Mouse (Mus musculus): ENCODE measurements around the gene Wipi2. TPM values are rescaled to one million over a fixed set of nuclear protein-coding genes. Genes with fewer than 3 reads are reported as not detected.

Wipi2 gene
- polyA plus RNA-seq, 1 experiment: 59.7 TPM

DNA sequence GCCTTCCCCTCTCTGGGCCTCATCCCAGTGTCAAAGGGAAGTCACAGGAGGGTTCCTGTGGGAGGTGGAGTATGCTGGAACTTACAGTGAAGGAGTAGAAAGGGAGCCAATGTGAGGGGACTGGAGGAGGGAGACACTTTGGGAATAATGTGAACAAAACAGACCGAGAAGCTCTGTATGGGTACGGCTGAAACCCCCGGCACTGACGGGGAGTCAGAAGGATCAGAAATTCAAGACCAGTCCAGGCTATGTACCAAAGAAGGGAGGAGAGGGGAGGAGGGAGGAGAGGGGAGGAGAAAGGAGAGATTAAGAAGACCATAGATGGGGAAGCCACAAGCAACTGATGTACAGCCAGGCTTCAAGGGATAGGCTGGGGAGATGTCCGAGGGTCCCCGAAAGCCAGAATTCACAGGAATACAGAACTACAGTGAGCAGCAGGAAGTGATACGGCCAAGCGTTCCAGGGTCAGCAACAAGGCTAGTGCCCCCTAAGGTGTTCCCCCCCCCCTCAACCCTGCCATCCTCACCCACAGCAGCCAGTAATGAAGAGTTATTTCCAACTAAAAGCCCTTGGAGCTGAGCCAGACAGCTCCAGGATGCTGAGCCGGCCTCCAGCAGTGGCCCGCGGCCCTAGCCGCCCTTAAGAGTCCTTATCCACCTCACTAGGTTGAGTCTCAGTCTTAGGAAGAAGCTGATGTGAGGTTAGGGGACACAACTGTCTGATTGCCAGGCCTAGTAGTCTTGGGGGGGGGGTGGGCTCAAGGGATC, 65.7 kb downstream of the Wipi2 start:
- no peak for DNase-seq (ENCODE audit: low read depth)

DNA sequence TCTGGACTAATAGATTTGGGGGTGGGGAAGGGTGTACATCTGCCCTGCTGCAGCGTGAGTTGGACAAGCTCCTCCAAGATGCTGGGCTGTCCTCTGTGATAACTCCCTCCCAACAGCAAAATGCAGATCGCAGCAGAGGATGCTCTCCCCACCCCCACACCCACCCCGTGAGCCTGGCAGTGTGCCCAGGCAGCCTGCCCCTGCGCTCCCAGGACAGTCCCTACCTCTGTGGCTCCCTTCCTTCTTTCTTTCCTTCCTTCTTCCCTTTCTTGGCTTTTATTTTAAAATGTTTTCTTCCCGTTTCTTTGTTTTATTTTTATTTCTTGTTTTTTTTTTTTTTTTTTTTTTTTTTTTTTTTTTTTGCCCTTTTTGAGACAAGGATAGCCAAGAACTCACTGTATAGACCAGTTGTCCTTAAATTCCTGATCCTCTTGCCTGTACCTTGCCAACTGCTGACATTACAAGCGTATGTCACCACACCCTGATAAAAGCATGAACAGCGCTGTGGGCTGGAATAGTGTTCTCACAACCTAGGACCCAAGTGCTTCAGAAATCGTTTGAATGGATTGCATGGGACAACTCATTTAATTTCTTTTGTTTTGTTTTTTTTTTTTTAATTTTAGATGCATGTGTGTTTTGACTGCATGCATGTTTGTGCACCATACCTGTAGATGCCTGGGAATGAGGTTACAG, 66.4 kb downstream of the Wipi2 start:
- no peak for DNase-seq (ENCODE audit: low read depth)

DNA sequence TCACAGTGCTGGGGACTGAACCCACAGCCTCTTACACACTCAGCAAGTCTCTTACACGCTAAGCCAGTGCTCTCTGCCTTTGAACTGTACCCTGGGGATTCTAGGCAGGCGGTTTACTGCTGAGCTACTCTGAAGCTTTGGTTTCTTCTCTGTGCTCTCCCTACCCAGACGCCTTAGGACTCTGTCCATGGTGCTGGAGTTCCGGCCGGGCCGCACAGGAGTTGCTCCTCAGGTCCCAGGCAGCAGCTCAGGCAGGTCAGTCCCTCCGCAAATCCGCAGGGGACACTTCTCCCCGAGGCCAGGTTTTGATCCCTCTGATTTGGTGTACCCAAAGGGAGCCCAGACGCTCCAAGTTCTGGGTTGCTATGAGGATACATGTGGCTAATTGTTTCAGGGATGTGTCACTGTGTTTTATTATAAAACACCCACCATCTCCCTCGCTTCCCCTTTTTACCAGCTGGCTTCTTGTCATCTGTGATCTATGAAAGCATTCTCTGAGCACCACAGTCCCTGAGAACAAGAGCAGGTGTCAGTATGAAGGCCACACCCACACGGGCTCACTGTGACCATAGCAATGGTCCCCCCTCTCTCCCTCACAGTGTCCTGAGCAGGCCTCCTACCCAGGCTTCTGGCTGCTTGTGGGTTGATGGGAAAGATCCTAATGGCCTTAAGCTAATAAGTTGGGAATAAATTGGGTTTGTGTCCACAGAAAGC, 67.3 kb downstream of the Wipi2 start:
- DNase-seq (ENCODE audit: low read depth): no peak

DNA sequence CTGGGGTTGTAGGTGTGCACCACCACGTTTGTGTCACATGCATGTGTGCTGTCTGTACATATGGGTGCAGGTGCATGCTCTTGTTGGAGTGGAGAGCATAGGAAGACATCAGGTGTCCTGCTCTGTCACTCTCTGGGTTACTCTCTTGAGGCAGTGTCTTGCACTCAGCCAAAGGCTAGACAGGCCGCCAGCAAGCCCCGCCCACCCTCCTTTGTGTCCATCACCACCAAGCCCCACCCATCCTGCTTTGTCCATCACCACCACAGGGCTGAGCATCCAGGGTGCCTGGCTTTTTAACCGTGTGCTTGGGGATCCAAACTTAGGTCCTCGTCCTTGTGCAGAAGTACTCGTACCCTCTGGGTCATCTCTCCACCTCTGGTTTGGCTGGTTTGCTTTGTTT, 68.8 kb downstream of the Wipi2 start:
- DNase-seq (ENCODE audit: low read depth): no peak

DNA sequence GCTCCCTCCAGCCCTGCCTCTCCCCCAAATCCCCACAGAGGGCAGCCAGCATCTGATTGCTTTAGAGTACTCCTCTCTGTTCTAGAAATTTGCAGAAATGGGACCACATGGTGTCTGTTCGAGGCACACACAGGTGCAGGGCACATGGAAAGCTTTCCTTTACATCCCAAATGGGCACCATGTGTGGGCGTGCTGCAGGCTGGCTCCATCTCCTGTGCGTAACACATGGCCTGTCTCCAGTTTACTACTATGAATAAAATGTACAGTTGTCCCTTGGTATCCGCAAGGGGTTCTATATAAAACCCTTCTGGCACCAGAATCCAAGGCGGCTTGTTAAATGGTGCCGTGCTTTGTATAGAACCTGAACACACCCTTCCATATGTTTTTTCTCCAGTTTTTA, 69.4 kb downstream of the Wipi2 start:
- no peak for DNase-seq (ENCODE audit: low read depth)

DNA sequence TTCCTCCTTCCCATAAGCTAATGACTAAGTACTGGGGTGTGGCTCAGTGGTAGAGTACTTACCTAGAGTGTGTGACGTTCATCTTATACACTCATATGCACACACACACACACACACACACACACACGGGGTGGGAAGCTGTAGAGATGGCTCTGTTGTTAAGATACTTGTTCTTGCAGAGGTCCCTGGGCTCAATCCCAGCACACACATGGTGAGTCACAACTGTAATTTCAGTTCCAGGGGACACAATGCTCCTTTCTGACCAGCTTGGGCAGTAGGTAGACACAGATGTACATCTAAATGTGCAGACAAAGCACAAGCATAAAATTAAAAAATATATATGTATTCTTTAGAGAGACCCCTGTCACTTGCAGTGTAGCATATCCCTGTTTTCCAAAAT, 70.2 kb downstream of the Wipi2 start:
- DNase-seq (ENCODE audit: low read depth): no peak

DNA sequence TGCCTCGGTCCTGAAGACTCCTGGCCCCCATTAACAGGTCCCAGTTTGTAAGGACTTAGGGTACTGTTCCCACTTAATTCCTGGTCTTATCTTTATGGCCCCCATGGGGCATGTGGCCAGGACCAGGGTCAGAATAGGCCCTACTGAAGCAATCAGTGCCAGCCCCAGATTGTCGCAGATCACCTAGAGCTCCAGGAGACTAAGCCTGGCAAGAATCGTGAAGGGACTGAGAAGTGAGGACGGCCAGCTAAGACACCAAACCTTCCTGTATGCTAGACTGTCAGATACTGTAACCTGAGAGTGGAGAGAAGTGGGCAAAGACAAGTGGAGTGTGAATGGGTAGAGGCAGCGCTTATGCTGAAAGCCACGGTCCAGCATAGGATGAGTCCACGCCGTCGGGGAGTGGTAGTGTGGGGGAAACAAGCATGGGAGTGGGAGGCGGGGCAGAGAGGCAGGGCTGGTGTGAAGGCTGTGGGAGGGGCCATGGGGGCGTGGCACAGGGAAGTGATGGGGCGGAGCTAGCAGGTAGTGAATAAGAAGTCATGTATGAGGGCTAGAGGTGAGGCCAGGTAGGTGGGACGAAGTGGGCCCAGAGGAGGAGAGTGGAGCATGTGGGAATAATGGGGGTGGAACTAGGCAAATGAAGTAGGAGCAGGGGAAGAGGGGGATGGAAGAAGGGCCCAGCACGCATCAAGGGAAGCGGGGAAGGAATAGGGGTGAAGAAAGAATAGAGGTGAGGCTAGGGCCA, 73.5 kb downstream of the Wipi2 start:
- DNase-seq (ENCODE audit: low read depth): no peak

DNA sequence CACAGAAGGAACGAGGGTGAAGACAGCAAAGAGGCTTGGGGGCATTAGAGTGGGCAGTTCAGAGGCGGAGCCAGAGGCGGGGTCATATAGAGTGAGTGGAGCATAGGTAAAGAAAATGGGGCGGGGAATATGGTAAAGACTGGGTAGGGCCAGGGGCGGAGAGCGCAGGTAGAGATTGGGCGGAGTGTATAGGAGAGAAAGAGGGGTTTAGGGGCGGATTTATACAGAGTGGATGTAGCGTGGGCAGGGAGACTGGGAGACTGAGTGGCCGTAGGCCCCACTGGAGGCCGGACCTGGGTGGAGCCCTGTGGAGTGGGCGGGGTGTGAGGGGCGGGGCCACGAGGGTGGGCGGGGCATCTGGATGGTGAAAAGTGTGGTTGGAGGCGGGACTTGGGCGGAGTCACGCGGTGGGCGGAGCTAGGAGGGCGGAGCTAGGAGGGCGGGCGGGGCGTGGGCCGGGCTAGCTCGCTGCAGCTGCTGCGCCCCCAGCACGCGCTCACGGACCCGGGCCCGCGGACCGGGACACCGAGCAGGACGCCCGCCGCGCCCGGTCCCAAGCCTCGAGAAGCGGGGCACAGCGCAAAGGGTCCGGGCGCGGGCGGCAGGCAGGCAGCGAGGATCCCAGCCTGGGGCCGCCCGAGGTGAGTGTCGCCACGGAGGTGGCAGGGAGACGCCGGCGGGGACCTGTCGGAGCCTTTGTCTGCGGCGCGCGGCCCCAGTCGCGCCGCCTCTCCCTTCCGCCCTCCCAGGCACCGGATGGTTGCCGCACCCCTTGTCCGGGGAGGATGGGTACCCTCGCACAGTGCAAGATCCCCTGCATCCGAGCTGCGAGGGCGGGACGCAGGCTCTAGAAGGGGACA, 74.4 kb downstream of the Wipi2 start:
- peak; percentile 9 for DNase-seq (ENCODE audit: low read depth)

DNA sequence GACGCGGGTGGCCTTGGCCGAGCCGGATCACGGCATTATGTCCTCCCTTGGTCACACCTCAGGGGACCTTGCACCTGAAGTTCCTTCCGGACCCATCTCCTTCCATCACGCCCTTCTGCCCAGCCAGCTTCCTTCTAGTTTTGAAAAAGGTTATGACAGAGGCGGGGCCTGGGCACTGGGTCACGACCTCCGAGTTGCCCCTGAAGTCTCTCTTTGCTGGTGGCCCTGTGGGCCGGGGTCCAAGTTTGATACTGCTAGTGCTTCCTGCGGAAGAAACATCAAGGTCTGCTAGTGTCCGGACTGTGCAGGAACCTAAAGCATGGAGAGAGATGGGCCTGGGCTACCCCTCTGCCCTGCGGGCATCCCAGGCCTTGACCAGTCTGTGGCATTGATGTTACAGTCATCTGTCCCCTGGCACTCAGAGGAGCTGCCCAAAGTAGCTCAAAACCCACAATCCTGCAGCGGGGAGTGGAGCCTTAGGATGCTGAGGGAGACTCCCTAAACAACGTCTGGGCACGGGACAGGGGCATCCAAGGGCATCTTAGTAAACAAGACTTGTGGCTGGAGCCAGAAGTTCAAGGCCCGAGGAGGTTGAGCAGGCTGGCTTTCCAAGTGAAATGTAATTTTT, 75.1 kb downstream of the Wipi2 start:
- DNase-seq (ENCODE audit: low read depth): no peak

DNA sequence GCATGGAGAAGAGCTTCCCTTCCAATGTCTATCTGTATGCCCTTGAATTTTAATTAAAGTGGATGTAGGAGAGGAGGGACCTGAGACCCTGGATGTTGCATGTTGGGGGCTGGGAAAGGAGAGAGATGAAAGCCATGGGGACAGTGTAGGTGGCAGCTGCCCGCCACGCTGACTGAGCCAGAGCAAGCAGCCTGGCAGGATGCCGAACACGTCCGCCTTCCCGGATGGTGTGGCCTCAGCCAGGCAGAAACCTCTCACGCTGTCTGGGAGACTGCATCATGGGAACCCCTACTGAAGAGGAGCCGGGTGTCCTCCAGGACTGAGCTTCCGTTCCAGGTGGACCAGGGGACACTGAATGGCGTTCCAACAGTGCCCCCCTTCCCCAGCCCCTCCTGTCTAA, 76.1 kb downstream of the Wipi2 start:
- no peak for DNase-seq (ENCODE audit: low read depth)

DNA sequence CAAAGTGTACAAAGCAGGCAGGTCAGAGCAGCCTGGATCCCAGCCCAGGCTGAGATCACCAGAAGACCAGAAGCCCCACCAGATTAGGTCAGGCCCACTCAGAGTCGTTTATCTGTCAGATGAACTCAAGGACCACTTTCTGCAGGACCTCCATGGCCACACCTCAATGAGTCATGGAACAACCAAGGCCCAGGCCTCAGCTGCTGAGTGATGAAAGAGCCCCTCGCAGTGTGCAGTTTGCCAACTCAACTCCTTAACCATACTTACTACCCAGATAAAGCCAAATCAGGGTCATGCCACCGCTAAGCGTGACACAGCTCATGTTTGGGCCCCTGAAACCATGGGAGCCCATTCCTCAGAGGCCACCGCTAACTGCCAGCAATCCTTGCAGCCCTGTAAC, 80.2 kb downstream of the Wipi2 start:
- DNase-seq (ENCODE audit: low read depth): no peak

DNA sequence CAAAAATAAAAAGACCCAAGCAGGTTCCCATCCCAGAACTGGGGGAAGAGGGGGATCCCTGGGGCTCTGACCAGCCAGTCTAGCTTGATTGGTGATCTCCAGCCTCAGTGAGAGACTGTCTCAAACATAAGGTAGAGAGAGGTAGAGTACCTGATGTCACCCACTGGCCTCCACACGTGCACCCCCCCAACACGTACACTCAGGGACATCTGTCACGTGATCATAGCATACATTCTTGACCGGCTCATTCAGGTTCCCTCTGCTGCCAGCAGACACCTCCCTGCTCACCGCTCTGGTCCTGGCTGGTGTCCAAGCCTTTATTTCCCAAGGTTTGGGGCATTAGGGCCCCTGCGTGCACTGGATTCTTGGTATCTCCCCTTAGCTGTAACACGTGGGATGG, 81.9 kb downstream of the Wipi2 start:
- no peak for DNase-seq (ENCODE audit: low read depth)

DNA sequence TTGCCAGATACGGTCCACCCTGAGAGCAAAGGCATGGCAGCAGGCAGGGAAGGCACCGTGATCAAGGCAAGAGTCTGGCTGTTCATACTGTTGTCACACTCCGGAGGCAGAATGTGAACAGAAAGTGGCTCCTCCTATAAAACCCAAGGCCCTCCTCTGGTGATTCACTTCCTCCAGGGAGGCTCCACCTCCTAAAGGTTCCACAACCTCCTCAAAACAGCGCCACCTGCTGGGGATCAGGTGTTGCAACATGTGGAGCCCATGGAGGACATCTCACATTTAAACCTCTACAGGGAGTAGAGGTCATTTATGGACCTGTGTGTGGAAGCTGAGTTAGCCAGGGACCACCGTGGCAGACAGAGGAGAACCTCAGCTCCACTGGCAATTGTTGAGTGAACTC, 84.9 kb downstream of the Wipi2 start:
- no peak for DNase-seq (ENCODE audit: low read depth)

DNA sequence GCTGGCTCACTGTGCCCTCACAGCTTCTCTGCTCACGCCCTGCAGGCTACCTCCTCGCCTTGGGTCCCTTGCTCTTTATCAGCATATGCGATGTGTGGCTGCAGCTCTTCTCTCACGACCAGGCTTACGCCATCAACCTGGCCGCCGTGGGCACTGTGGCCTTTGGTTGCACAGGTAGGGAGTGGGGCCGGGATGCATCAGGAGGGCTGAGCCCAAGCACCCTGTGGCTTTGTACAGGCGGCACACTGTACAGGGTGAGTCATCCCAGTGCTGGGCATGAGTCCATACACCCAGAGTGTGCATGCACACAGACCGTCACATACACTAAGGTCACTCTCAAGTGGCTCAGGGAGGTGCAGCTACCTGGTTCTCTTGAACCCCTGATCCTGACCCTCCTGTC, 86.5 kb downstream of the Wipi2 start:
- DNase-seq (ENCODE audit: low read depth): no peak

DNA sequence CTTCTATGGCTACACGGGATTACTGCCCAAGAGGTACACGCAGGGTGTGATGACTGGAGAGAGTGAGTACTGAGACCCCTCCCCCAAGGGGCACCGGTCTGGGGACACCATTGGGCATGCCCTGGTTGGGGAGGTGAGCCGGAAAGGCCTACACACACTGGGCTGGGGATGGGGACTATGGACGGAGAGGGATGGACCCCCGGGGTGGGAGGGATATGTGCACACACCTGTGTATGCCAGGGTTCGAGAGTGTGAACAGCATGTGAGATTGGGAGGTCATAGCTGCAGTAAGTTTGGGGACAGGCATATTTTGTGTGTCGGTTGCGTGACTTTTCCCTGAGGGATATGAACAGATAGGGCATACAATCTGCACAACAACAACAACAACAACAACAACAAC, 87.6 kb downstream of the Wipi2 start:
- no peak for DNase-seq (ENCODE audit: low read depth)

DNA sequence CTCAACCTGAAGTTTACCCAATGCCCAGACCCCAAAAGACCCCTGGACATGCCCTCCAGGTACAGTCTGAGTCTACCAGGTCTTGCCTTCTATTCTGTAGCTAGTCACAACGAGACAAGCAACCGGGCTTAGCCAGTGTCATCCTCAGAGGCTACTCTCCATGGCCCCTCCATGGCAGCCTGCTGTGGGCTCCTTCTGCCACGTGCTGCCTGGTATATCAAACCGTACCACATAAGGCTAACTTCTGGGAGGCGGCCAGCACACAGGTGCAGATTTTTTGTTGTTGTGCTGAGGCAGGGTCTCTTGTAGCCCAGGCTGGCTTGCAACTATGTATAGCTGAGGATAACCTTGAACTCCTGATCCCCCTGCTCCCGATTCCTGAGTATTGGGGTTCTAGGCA, 88.6 kb downstream of the Wipi2 start:
- DNase-seq (ENCODE audit: low read depth): no peak

DNA sequence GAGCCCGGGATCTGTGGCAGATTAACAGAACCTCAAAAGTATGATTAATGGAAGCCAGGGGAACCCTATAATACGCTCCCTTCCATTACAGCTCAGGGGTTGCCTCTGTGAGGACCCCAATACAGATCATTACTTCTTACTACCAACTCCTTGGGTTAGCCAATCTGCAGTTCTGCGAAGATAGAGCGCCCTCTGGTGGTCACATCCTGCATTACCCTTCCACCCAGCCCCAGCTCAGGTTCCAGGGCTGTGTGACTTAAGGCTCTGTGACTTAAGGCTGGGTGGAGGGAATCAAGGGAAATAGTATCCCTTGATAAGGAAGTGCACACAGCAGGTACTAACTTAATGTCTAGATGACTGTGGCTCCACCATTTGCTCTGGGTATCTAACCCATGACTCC, 90.5 kb downstream of the Wipi2 start:
- DNase-seq (ENCODE audit: low read depth): no peak

DNA sequence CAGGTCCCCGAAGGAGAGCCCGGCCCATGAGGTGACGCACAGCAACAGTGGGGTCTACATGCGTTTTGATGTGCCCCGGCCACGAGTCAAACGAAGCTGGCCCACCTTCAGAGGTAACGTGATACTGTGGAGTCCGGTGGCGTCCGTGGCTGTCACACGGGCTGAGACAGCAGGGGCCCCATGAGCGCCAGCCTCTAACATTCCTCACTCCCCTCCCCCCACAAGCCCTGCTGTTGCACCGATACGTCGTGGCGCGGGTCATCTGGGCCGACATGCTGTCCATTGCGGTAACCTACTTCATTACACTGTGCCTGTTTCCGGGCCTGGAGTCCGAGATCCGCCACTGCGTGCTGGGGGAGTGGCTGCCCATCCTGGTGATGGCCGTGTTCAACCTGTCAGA, 91.0 kb downstream of the Wipi2 start:
- no peak for DNase-seq (ENCODE audit: low read depth)

DNA sequence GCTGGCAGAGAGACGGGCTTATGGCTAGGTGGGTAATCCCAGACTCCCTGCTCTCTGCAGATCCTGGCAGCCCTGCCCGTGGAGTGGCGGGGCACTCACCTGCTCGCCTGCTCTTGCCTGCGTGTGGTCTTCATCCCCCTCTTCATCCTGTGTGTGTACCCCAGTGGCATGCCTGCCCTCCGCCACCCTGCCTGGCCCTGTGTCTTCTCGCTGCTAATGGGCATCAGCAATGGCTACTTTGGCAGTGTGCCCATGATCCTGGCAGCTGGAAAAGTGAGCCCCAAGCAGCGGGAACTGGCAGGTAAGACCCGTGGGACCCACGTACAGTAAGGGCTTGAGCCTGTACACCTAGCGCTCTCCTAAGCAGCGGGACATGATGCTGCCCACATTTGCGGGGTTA, 92.4 kb downstream of the Wipi2 start:
- no peak for DNase-seq (ENCODE audit: low read depth)

All from gonadal fat pad, adult 2 months (tissue).